Mouse (Mus musculus) myocyte (in vitro differentiated cells): ENCODE data around the gene Acot5.

Experiments
- CEBPB ChIP-seq: IDR thresholded peaks from 2 replicates; pipeline ENCODE4 v1.6.1; 2011; ENCODE audit warnings: mild to moderate bottlenecking, moderate library complexity; ENCODE audit not compliant: poor library complexity, insufficient read depth, severe bottlenecking
- POLR2A ChIP-seq: IDR thresholded peaks from one replicate; pipeline ENCODE4 v1.6.1; 2011; ENCODE audit warnings: low read depth, mild to moderate bottlenecking, control low read depth, moderate library complexity; ENCODE audit not compliant: insufficient read length
- USF1 ChIP-seq: IDR thresholded peaks from one replicate; pipeline ENCODE4 v1.6.1; 2011; ENCODE audit warnings: low read depth, mild to moderate bottlenecking, control low read depth, moderate library complexity

- no peak for TF ChIP-seq USF1
- no peak for TF ChIP-seq POLR2A
- no peak for TF ChIP-seq CEBPB
These were observed 22.2 kb upstream of the Acot5 start for GRCm38 (mm10) chr12:84046906-84047305.
